Mouse (Mus musculus) kidney, adult 11 months (tissue): ENCODE results near the gene Bach1.
"Not testable (repeated sequence)": the region's sequence is repeated elsewhere in the genome, so short reads cannot be mapped to it uniquely, and the experiment has no call there.

Experiments used
- DNase-seq: peaks from one replicate; pipeline ENCODE4 v3.0.0; 2022

The Bach1 gene

GRCm38 (mm10) chr16:87681848-87682247, 16.9 kb upstream of the Bach1 start:
- DNase-seq, result no peak

GRCm38 (mm10) chr16:87686458-87686857, 12.3 kb upstream of the Bach1 start:
- DNase-seq, result no peak

- no peak for DNase-seq
Measured at GRCm38 (mm10) chr16:87687346-87687745, 11.4 kb upstream of the Bach1 start.

- DNase-seq, result not testable (repeated sequence)
Measured at GRCm38 (mm10) chr16:87688328-87688727, 10.4 kb upstream of the Bach1 start.

GRCm38 (mm10) chr16:87688823-87689222, 9.9 kb upstream of the Bach1 start:
- not testable (repeated sequence) for DNase-seq

GRCm38 (mm10) chr16:87689225-87689624, 9.5 kb upstream of the Bach1 start:
- no peak for DNase-seq

- DNase-seq, result no peak
Measured at GRCm38 (mm10) chr16:87690506-87690905, 8.2 kb upstream of the Bach1 start.

GRCm38 (mm10) chr16:87691102-87691501, 7.6 kb upstream of the Bach1 start:
- DNase-seq, result no peak

GRCm38 (mm10) chr16:87692591-87692990, 6.2 kb upstream of the Bach1 start:
- DNase-seq, result no peak

GRCm38 (mm10) chr16:87697707-87698365, 909 bp upstream of the Bach1 start:
- no peak for DNase-seq

GRCm38 (mm10) chr16:87699306-87699692, 554 bp downstream of the Bach1 start:
- no peak for DNase-seq

- DNase-seq, result peak; percentile 58
Measured at GRCm38 (mm10) chr16:87699693-87700394, 1.1 kb downstream of the Bach1 start.

GRCm38 (mm10) chr16:87700395-87700765, 1.6 kb downstream of the Bach1 start:
- DNase-seq, result no peak

GRCm38 (mm10) chr16:87701891-87702290, 3.1 kb downstream of the Bach1 start:
- DNase-seq, result peak; percentile 64

GRCm38 (mm10) chr16:87702881-87703280, 4.1 kb downstream of the Bach1 start:
- DNase-seq, result no peak

GRCm38 (mm10) chr16:87704225-87704624, 5.5 kb downstream of the Bach1 start:
- no peak for DNase-seq

- DNase-seq, result no peak
Measured at GRCm38 (mm10) chr16:87705892-87706589, 7.3 kb downstream of the Bach1 start.

GRCm38 (mm10) chr16:87707335-87707734, 8.6 kb downstream of the Bach1 start:
- no peak for DNase-seq

- no peak for DNase-seq
Measured at GRCm38 (mm10) chr16:87708570-87708969, 9.8 kb downstream of the Bach1 start.

- no peak for DNase-seq
Measured at GRCm38 (mm10) chr16:87709144-87709543, 10.4 kb downstream of the Bach1 start.

GRCm38 (mm10) chr16:87709971-87710370, 11.2 kb downstream of the Bach1 start:
- DNase-seq, result no peak

GRCm38 (mm10) chr16:87711961-87712360, 13.2 kb downstream of the Bach1 start:
- DNase-seq, result no peak

GRCm38 (mm10) chr16:87712986-87713693, 14.4 kb downstream of the Bach1 start:
- DNase-seq, result peak; percentile 84
